Mouse (Mus musculus): Measurements from ENCODE around the gene Uso1.
A peak's percentile ranks its signal among the peaks of the same experiment; 100 is the strongest.

Gene Uso1

GRCm38 (mm10) chr5:92198266-92198665 is 60.5 kb downstream of the Uso1 start:
- DNase-seq = no peak

- no peak for DNase-seq
These were observed 66.7 kb downstream of the Uso1 start for GRCm38 (mm10) chr5:92204162-92205036.

DNA sequence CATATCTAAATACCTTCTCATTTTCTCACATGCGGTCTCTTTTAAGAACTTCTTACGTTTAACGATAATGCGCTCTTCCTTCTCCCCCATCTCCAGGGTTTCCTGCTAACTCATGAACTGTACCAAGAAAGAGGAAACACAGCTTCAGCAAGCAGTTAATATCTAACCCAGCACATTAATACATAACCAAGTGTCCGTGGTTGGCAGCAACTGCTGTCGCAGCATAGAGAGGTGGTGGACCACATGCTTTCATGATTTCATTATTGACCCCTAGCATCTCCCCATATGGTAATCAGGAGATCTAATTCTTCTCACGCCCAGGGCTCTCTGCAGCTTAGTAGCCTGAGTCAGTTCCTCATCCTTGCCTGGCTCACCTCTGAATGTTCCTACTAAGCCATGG is 67.4 kb downstream of the Uso1 start:
- no peak for DNase-seq

DNA sequence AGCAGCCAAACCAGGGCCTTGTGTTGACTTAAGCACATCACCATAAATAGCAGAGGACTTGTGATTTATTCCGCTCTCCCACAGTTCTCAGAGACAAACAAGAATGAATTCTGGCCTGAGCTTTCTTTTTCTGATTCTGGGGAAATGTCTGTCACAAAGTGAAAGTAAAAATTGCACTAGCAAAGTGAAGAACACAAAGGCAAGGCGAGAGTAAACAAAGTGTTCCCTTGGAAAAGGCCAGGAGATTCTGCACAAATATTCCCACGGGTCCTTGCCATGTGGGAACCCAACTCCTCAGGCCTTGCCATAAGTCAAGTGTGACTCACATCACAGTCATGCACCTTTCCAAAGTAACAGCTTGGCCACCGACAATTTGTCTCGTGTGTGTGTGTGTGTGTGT is 68.0 kb downstream of the Uso1 start:
- no peak for DNase-seq

- DNase-seq = no peak
These were observed 68.4 kb downstream of the Uso1 start for GRCm38 (mm10) chr5:92206121-92206520.

DNA sequence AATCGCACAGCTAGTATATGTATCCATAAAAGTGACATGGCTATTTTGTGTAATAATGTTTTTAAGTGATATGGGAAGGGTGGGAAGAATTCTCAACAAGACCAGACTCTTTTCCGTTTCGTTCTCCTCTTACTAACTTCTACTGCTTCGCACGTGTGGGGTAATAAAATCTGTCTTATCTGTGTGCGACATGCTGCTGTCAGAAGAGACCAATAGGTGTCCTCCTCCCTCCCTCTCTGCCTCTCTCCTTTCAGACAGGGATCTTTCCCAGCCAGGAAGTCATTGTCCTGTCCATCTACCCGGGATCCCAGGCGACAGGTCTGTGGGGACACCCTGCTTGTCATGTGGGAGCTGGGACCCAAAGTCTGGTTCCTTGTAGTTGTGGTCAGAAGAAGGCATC is 72.5 kb downstream of the Uso1 start:
- no peak for DNase-seq

DNA sequence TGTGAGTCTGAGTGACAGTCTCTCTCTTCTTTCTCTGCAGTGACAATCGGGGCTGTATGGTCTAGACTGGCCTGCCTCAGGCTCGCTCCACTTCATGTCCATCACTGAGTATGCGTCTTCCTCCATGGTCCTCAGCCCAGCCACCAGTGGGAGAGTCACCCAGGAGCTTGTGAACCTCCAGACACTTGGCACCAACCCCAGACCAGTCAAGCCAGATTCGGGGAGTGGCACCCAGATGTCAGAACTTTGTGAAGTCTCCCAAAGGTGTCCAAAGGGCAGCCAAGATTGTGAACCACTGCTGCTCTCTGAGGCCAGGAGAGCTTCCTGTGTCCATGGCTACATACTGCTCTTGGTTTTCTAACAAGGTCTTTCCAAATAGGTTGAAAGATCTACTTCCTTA is 74.5 kb downstream of the Uso1 start:
- DNase-seq = no peak

- DNase-seq = no peak
These were observed 77.6 kb downstream of the Uso1 start, which contains the start of gene U90926 for GRCm38 (mm10) chr5:92215308-92215707. U90926 (minus strand) TSS chr5:92215408.

- DNase-seq = peak; percentile 29 to 37
These were observed 81.4 kb downstream of the Uso1 start for GRCm38 (mm10) chr5:92218915-92219793.

- DNase-seq = peak; percentile 72 to 76
These were observed 82.1 kb downstream of the Uso1 start for GRCm38 (mm10) chr5:92219826-92220225.

DNA sequence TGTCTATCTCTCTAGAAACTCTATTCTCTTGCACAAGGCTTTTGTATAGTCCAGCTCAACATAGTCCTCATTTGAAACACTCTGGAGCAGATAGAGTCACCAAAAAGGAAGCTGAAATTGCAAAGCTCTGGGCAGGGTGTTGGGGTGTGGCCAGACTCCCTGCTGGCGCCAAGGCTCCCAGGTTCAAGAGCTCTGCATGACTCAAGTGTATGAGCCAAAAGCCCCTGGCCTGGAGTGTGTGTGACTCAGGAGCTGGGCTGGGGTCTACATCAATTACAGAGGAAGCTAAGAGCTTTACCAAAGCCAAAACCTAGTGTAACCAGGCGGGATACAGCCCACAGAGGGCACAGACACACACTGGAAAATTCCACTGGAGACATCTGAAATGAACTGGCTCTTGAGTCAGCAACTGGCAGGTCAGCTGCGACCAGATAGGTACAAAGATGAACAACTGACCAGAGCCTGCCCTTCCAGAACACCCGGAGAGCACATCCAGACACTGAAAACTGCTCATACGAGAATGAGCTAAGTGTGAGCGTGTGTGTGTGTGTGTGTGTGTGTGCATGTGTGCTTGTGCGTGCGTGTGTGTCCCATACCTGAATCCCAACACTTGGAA is 82.7 kb downstream of the Uso1 start:
- DNase-seq = peak; percentile 60 to 71

DNA sequence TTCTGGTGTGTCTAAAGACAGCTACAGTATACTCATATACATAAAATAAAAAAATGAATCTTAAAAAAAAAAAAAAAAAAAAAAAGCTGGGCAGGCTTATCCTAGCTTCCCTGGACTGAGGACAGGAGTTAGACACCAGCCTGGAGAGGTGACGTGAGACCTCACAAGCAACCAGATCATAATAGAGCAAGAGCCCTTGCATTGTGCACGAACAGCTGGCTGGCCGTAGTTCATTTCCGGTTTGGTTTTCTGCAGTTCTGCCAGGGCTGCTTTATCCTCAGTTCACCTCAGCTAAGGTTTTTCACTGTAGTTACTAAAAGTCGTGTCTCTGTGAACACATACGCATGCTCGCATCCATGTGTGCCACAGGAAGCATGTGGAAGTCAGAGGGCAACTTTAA is 90.0 kb downstream of the Uso1 start:
- DNase-seq = no peak

DNA sequence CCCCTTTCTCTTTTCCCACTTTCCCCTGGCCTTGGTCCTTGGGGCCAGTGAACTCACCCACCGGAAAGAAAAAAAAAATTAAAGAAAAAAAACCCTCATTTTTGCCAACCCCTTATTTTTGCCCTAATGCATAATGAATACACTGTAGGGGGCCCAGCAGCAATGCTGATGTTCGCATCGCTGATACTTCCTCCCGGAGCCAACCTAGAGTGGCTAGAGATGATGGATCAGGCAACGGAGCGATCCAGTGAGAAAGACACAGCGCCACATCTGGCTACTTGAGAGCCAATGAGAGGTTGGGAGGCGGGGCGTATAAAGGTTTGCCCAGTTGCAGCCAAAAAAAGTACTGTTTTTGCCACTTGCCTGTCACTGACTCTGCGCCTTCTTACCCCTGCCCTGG is 91.0 kb downstream of the Uso1 start:
- DNase-seq = no peak

- no peak for DNase-seq
These were observed 91.8 kb downstream of the Uso1 start for GRCm38 (mm10) chr5:92229514-92229913.

- no peak for DNase-seq
These were observed 92.6 kb downstream of the Uso1 start for GRCm38 (mm10) chr5:92230306-92230705.

GRCm38 (mm10) chr5:92231836-92232235 is 94.1 kb downstream of the Uso1 start:
- no peak for DNase-seq

GRCm38 (mm10) chr5:92233366-92233765 is 95.6 kb downstream of the Uso1 start:
- no peak for DNase-seq

DNA sequence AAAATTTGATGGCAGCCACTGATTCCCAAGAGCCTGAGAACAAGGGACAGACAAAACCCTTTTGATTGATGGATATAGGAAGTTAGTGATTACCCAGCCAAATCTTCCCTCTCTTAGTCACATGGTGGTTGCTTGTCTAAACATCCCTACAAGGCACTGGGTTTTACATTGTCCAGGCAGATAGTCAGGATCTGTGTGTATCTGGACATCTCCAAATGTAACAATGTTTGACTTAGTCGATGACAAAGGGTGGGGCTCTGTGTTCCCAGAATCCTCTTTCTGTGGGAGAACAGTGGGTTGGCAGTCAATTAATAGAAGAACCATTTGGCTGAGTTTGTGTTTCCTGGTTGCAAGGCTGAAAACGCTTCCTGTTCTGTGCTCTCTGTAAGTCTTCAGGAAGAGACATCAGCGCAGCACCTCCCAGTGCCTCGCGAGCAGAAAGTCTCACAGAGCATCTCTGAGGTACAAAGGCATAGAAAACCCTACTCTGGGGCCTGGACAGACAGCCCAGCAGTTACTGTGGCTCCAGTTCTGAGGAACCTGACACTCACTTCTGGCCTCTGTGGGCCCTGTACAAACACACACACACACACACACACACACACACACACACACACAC is 97.3 kb downstream of the Uso1 start:
- DNase-seq = no peak

GRCm38 (mm10) chr5:92239333-92240232 is 101.8 kb downstream of the Uso1 start:
- DNase-seq = peak; percentile 90

- no peak for DNase-seq
These were observed 103.0 kb downstream of the Uso1 start for GRCm38 (mm10) chr5:92240769-92241168.

- no peak for DNase-seq
These were observed 107.2 kb downstream of the Uso1 start for GRCm38 (mm10) chr5:92244900-92245299.

- no peak for DNase-seq
These were observed 107.7 kb downstream of the Uso1 start for GRCm38 (mm10) chr5:92245483-92245882.

Data from cerebellum, postnatal 10 days (tissue).